Mouse (Mus musculus): ENCODE measurements at regions not wholly inside any gene's neighbourhood (a gene's known extent, or its start where the extent isn't known, plus 50 kb on each side); places are given as distances from the start of the nearest gene placed in this dataset.

DNA sequence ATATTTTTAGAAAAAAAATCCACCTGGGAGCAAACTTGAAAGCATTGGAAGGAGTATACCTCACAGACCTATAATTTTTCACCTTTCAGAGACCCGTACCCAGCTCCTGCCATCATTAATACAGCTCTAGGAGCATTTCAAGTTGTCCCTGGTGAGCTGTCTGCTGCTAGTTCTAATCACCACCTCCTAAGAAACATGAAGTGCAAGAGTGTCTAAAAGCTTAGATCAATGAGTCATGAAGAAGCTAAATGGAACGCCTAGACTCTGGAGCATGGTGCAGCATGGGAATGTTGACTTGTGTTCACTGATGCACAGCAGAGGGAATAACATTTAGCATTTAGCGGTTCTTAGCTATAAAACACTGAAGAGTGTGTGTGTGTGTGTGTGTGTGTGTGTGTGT, 841.2 kb downstream of the Prdm13 start:
- Histone ChIP-seq H3K4me3 (ENCODE audit: control insufficient read depth in 1 of 2, insufficient read depth in 1 of 2, low read depth in 2 of 2, low read length in 2 of 2) (no peak overlapping the region), H3K9me3 (replicated peaks; ENCODE audit: insufficient read depth, low read length) (no peaks in the 10 kb centered on the region), H3K79me2 (ENCODE audit: control insufficient read depth, insufficient read depth, low read length, poor library complexity) (no peaks in the 10 kb centered on the region), H3K9ac (ENCODE audit: control insufficient read depth, low read depth, low read length, poor library complexity, severe bottlenecking) (no peak overlapping the region), H3K27me3 (ENCODE audit: control insufficient read depth in 1 of 2, insufficient read depth in 2 of 2, low read length in 2 of 2) (no peaks in the 10 kb centered on the region), H3K4me1 (ENCODE audit: control insufficient read depth in 1 of 2, insufficient read depth in 2 of 2, low read length in 2 of 2) (peaks cover 14 to 22% of the 10 kb centered on the region in 2 experiments), H3K27ac (ENCODE audit: control insufficient read depth, low read depth, low read length) (no peak overlapping the region), H3K36me3 (ENCODE audit: control insufficient read depth in 1 of 2, insufficient read depth in 2 of 2, low read length in 2 of 2) (peaks cover 0 to 18% of the 10 kb centered on the region in 2 experiments; a peak in 2 of 4 replicates)
- DNase-seq (ENCODE audit: low read depth, low spot score) = no peak
- TF ChIP-seq NRF1 (IDR thresholded peaks at IDR 0.05; ENCODE audit: insufficient read depth, low read depth, low read length, poor library complexity, severe bottlenecking) (no peak), ELF1 (IDR thresholded peaks at IDR 0.05; ENCODE audit: low read depth, low read length) (no peak), BHLHE40 (IDR thresholded peaks at IDR 0.05; ENCODE audit: borderline replicate concordance, low read depth, low read length) (no peak), EP300 (IDR thresholded peaks at IDR 0.05; ENCODE audit: low read depth in 1 of 2, low read length in 2 of 2) (no peak), MAFK (IDR thresholded peaks at IDR 0.05; ENCODE audit: borderline replicate concordance, low read depth, low read length) (no peak), KAT2A (conservative IDR thresholded peaks at IDR 0.05; ENCODE audit: low read depth, low read length) (no peak), MAZ (IDR thresholded peaks at IDR 0.05; ENCODE audit: low read depth, low read length) (no peak), RAD21 (IDR thresholded peaks at IDR 0.05; ENCODE audit: low read depth, low read length) (no peak), USF2 (IDR thresholded peaks at IDR 0.05; ENCODE audit: borderline replicate concordance in 1 of 2, insufficient read depth in 1 of 2, low read depth in 1 of 2, low read length in 2 of 2) (no peak), ZMIZ1 (IDR thresholded peaks at IDR 0.05; ENCODE audit: low read depth, low read length) (no peak), ZNF384 (IDR thresholded peaks at IDR 0.05; ENCODE audit: low read depth, low read length) (no peak), SMC3 (IDR thresholded peaks at IDR 0.05; ENCODE audit: low read depth, low read length) (no peak), GABPA (IDR thresholded peaks at IDR 0.05; ENCODE audit: low read depth, low read length) (no peak)

All from MEL (cell line).